8 mouse cellular contexts compared by ENCODE assay signal in genomic region chr10:53435181-53435874, GRCm38 (mm10). TPM values are rescaled to one million over a fixed set of nuclear protein-coding genes. Genes with fewer than 3 reads are reported as not detected.
A peak's percentile ranks its signal among the peaks of the same experiment; 100 is the strongest.
DNase-seq lines count a peak whose midpoint lies in the region; ATAC-seq and TF ChIP-seq lines count a peak whose summit lies in the region.

No protein-coding gene starts in this region.

- H3K9ac ChIP-seq in forebrain, embryonic 16.5 days (replicated peaks; ENCODE audit: low read depth, low read length): no peak overlapping the region
- peak overlapping the region; percentile 44 for H3K9ac ChIP-seq in lung, embryonic 16.5 days (ENCODE audit: low read length)

- peak; percentile 29 for ATAC-seq in forebrain, embryonic 16.5 days
- peak; percentile 62 for ATAC-seq in lung, embryonic 16.5 days (ENCODE audit: low read depth)

- H3K4me2 ChIP-seq in forebrain, embryonic 16.5 days (ENCODE audit: low read length): no peak overlapping the region
- peak overlapping the region; percentile 44; the same call in 1 of the 2 replicates for H3K4me2 ChIP-seq in lung, embryonic 16.5 days (ENCODE audit: low read depth, low read length)

- H3K4me3 ChIP-seq in forebrain, embryonic 16.5 days (replicated peaks; ENCODE audit: low read length): no peak overlapping the region
- H3K4me3 ChIP-seq in layer of hippocampus, adult 2 months: no peak overlapping the region; the same call in 1 of the 2 replicates
- no peak overlapping the region for H3K4me3 ChIP-seq in lung, embryonic 16.5 days (ENCODE audit: low read length)

- DNase-seq in NIH3T3 (ENCODE audit: low read depth): peak; percentile 42
- peak; percentile 22 for DNase-seq in cerebellum, adult 11-12 months
- DNase-seq in heart, postnatal 36 days: peak; percentile 84 to 85
- peak; percentile 41 for DNase-seq in layer of hippocampus, adult 2 months (ENCODE audit: low spot score in 2 of 2)
- DNase-seq in ovary, adult 18-20 months (ENCODE audit: low spot score): peak; percentile 58
- DNase-seq in thymus, postnatal 25 days: peak; percentile 77

- no peak for TF ChIP-seq CTCF in layer of hippocampus, adult 2 months (conservative IDR thresholded peaks at IDR 0.05)

- no peaks in the 10 kb centered on the region for H3K27me3 ChIP-seq in forebrain, embryonic 16.5 days (replicated peaks; ENCODE audit: control insufficient read depth, insufficient read depth, low read length)
- no peaks in the 10 kb centered on the region for H3K27me3 ChIP-seq in lung, embryonic 16.5 days (ENCODE audit: control insufficient read depth, insufficient read depth, low read depth, low read length)

- 51% methylated on average over 14 of the region's 14 CpGs for WGBS in forebrain, embryonic 16.5 days
- 23% methylated on average over 14 of the region's 14 CpGs for WGBS in lung, embryonic 16.5 days

- H3K27ac ChIP-seq in forebrain, embryonic 16.5 days (ENCODE audit: low read length): peak overlapping the region; percentile 20; the same call in 1 of the 2 replicates
- peak overlapping the region; percentile 66 for H3K27ac ChIP-seq in layer of hippocampus, adult 2 months
- H3K27ac ChIP-seq in lung, embryonic 16.5 days (ENCODE audit: low read length): peak overlapping the region; percentile 92

- intact Hi-C loops in heart, postnatal 36 days (cut with DNase I): loop anchor here (2.0 to 5.0 kb wide), 2 partner anchors 38 to 87 kb away; no protein-coding TSS in a partner anchor

- no peaks in the 10 kb centered on the region for H3K9me3 ChIP-seq in forebrain, embryonic 16.5 days (ENCODE audit: control insufficient read depth, low read length)
- H3K9me3 ChIP-seq in lung, embryonic 16.5 days (ENCODE audit: control insufficient read depth, low read length): no peaks in the 10 kb centered on the region

- peaks cover 16% of the 10 kb centered on the region for H3K4me1 ChIP-seq in forebrain, embryonic 16.5 days (replicated peaks; ENCODE audit: control insufficient read depth, insufficient read depth, low read length)
- peaks cover 25% of the 10 kb centered on the region for H3K4me1 ChIP-seq in lung, embryonic 16.5 days (replicated peaks; ENCODE audit: control insufficient read depth, insufficient read depth, low read length)

- no peaks in the 10 kb centered on the region for H3K36me3 ChIP-seq in forebrain, embryonic 16.5 days (ENCODE audit: control insufficient read depth, insufficient read depth)
- H3K36me3 ChIP-seq in lung, embryonic 16.5 days (ENCODE audit: control insufficient read depth, insufficient read depth, low read length): no peaks in the 10 kb centered on the region

RNA-seq across cellular contexts. Expression of gene Cep85l, which starts 55.6 kb away (rescaled TPM):
- polyA plus RNA-seq in forebrain, embryonic 16.5 days (2015; fragmentation: Nextera tagmentation; extraction: Ambion mirVana): 8.3 and 9.0 TPM in 2 replicates
- total RNA-seq in heart, postnatal 36 days (2021): 10 to 100 TPM; 15.4 to 17.5 TPM
- 10 to 100 TPM; 22.8 to 25.1 TPM for total RNA-seq in layer of hippocampus, adult 2 months (2021)
- polyA plus RNA-seq in lung, embryonic 16.5 days (2015; fragmentation: Nextera tagmentation; extraction: Ambion mirVana): 5.4 and 5.5 TPM in 2 replicates

Comparison
In these comparisons a context has a peak if more than half of its experiments do, and no peak if none do; other contexts are left out.
1. DNase-seq: peak in every context shown above with its lines; median percentile 84 in heart, postnatal 36 days; 77 in thymus, postnatal 25 days; 58 in ovary, adult 18-20 months; 42 in NIH3T3; 41 in layer of hippocampus, adult 2 months; 22 in cerebellum, adult 11-12 months.
2. H3K27ac ChIP-seq: peak in every context shown above with its lines; median percentile 92 in lung, embryonic 16.5 days; 66 in layer of hippocampus, adult 2 months; 20 in forebrain, embryonic 16.5 days.